Mouse (Mus musculus): Measurements from ENCODE around the gene Macrod2.

DNA sequence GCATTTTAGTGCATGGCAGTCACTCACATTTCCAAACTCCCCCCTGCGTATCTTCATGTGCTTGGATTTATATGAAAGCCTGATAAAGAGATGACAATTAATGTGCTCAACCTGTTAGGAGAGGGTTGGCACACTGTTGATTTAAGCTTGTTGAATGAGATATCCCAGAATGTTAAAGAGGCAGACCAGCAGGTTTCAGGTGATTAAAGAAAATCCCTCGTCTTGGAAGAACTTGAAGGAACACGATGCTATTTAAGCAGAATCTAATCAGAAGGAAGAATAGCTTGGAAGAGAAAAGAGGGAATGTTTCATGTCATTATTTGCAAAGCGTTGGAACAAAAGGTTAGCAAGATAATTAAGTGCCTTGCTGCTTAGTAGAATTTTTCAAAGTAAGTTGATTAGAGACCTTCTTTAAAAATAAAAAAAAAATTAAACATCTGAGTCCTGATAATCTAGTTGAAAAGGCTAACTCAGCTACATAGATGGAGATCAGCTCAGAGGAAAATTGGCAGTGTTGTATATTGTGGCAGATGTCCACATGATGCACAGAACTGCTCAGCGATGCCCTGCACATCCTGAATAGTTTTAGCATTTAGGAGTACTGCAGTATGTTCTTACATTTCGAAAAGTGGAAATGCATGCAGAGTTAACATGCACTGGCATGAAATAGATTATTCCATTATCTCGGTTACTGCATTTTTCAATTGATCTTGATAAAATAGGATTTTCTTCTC, 518.7 kb downstream of the Macrod2 start:
- TF ChIP-seq CTCF (IDR thresholded peaks at IDR 0.05) (no peak), EP300 (IDR thresholded peaks at IDR 0.05) (no peak)

All from lung, postnatal 0 days (tissue).